Mouse (Mus musculus): ENCODE data around the gene Gm42517.
A peak's percentile ranks its signal among the peaks of the same experiment; 100 is the strongest.

Gm42517 gene

DNA sequence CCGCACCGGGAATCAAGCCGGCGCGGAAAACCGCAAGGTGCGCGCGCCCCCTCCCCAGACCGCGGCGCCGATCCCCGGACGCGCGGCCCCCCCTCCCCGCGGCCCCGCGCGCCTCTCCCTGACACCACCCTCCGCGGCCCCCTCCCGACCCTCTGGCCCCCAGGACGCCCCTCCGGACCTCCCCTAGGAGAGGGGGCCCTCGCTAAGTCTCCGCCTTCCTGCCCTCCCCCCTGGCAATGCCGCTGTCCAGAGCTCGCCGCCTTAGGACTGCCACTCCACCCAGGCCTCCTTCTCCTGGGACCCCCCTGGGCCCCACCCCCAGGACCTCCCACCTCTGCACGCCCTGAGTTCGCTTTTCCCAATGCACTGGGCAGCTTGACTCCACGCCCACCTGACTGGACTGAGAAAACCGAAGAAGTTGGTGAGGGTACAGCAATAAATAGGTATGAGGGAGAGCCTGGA lies at the start of gene Gm42517:
TSS of gene Gm42517 (minus strand) at position 52 of the 462 bp plus-strand sequence.
- no peak for DNase-seq (ENCODE audit: low read depth, low spot score)

- DNase-seq (ENCODE audit: low read depth, low spot score): no peak
Observed at GRCm38 (mm10) chr5:108414711-108415110, 47.0 kb upstream of the Gm42517 start.

- DNase-seq (ENCODE audit: low read depth, low spot score): no peak
Observed at GRCm38 (mm10) chr5:108406977-108407376, 39.3 kb upstream of the Gm42517 start.

- DNase-seq (ENCODE audit: low read depth, low spot score): no peak
Observed at GRCm38 (mm10) chr5:108405460-108405859, 37.7 kb upstream of the Gm42517 start.

- DNase-seq (ENCODE audit: low read depth, low spot score): no peak
Observed at GRCm38 (mm10) chr5:108403453-108403852, 35.7 kb upstream of the Gm42517 start.

DNA sequence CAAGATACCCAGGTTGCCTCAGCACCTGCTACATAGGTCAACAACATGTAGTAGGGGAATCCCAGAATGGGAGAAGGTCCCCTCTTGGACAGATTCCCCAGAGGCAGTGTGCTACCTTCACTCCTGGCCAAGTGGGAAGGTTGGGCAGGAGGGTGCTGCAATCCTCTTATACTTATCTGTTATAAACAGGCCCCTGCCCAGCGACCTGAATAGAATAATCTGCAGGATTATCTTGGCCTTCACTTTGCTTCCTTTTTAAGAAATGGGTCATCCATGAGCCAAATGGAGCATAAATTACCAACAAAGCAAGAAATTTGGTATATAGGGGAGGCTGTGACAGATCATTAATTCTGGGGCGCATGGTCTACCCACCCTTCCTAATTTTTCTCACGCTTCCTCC lies 22.0 kb upstream of the Gm42517 start:
- DNase-seq (ENCODE audit: low read depth, low spot score): no peak

DNA sequence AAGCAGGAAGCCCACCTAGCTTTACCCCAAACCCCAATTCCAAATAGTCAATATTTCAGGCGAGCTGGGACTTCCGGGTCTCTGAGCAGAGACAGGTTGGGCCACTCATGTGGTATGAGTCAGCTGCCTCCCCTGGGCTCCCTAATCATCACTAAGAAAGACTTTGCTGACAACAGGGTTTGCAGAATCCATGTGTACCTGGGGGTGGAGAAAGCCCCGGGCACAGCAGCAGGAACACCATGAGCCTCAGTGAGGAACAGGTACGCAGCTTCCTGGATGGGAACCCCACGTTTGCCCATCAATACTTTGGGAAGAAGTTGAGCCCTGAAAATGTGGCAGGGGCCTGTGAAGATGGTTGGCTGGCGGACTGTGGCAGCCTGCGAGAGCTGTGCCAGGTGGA lies 20.5 kb upstream of the Gm42517 start, which contains the start of gene Pde6b:
TSS of gene Pde6b (plus strand) at position 191 of the 400 bp plus-strand sequence.
- DNase-seq (ENCODE audit: low read depth, low spot score): no peak

GRCm38 (mm10) chr5:108386449-108386848 lies 18.7 kb upstream of the Gm42517 start:
- DNase-seq (ENCODE audit: low read depth, low spot score): no peak

DNA sequence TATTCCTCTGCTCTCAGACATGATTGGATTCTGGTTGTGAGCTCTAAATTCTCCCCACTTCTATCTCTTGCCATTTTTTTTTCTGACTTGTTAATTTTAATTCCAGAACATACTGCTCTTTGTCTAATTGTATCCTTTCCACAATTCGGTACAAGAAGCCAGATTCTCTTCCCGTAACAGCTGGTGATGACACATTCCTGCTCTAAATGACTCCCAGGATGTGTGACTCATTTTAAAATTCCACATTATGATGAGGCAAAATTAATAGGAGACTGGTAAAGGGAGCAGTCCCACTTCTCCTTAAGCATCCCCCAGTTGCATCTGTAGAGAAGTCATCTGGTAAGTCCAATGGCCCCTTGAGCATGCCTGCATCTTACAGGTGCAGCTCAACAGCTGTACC lies 17.9 kb upstream of the Gm42517 start:
- no peak for DNase-seq (ENCODE audit: low read depth, low spot score)

DNA sequence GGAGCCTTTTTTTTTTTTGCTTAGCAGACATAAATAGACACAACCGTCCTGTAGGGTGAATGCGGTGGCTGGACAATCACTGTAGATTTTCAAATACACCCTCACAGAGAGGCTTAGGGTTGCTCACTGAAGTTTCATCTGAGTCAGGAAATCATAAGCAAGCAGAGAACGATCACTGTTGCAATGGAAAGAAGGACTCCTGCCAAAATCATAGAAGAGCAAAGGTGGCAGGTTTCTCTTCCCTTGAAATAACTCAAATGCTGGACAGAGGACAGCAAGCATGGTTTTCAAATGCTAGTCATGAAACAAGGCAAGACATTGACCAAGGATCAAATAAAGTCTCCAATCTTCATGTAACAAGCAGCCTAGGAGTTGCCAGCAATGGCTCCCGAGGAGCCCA lies 10.6 kb upstream of the Gm42517 start:
- DNase-seq (ENCODE audit: low read depth, low spot score): no peak

GRCm38 (mm10) chr5:108376059-108376458 lies 8.3 kb upstream of the Gm42517 start:
- DNase-seq (ENCODE audit: low read depth, low spot score): no peak

- no peak for DNase-seq (ENCODE audit: low read depth, low spot score)
Observed at GRCm38 (mm10) chr5:108374079-108374478, 6.4 kb upstream of the Gm42517 start.

GRCm38 (mm10) chr5:108369964-108370363 lies 2.2 kb upstream of the Gm42517 start:
- peak; percentile 13 for DNase-seq (ENCODE audit: low read depth, low spot score)

DNA sequence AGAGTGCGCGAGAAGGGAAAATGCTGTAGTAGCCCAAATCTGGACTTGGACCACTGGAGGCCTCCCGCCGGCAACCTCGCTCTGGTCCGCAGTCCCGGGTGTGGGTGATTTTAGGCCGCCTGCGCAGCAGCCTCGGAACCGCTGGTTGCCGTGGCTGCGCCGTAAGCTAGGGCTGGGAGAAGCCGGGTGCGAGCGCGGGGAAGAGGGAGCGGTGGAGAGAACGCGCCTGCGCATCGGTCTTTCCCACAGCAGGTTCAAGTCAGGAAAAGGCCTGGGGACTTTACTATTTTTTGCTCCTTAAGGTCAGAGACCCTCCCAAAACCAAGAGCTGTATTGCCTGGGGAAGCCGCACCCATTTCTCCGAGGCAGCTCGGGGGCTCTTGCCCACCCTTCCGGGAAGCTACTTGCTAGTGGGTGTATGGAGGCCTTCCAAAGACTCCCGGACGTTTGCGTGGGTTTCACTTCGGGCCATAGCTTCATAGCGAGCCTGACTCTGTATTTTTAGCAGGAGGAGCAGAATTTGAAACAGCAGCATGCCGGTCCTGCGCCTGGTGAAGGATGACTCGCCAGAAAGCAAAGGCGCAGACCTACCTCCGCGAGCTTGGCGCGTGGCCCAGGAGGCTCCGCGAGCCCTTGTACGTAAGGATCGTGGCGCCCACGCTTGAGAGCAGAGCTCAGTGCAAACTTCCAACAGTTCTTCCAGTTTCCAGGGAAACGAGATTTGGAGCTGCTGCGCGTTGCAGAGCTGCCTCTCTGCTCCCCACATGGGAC lies 1.3 kb upstream of the Gm42517 start:
- peak; percentile 72 for DNase-seq (ENCODE audit: low read depth, low spot score)

DNA sequence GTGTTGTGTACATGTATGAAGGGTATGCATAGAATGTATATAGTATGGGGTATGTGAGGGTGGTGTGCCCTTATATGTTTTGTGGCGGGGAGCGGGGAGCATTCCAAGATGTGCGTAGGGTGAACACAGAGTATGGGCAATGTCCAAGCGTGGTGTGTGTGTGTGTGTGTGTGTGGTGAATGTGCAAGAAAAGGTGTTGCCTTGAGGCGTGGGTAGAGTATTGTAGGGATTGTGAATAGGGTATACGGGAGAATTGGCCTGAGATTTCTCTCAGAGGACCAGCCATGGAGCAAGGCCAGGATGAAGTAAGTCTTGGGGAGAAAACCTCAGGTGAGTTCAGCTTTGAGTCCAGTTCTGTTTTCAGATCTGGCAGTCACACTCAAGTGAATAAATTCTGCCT lies 724 bp upstream of the Gm42517 start:
- no peak for DNase-seq (ENCODE audit: low read depth, low spot score)

GRCm38 (mm10) chr5:108366984-108367841 lies 509 bp downstream of the Gm42517 start:
- DNase-seq (ENCODE audit: low read depth, low spot score): peak; percentile 75

DNA sequence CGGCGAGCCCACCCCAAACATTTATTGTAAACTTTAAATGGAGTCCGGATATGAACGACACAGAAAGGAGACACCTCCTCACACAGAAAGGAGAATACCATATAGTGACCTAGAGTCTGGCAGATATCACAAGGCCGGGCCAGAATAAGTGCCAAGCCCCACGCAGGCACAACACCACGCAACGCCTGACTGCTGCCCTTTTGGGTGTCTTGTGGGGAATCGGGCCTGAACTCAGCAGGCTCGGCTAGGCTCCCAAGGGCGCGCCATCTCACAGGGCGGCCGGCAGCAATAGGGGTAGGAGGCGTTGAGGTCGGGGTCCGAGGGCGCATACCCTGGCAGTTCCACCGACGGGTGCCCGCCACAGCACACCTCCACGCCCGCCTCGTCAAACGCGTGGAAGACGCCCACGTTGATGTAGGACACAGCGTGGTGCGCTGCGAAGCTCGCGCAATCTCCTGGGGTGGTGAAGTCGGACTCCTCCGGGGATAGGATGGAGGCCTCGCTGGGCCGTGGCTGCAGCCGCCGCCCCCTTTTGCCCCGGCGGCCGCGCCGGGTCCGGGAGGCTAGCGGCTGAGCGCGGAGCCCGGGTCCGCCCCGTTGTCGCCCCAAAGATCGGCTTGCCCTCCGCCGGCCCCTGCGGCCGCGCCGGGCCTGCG lies 1.3 kb downstream of the Gm42517 start:
- no peak for DNase-seq (ENCODE audit: low read depth, low spot score)

GRCm38 (mm10) chr5:108362330-108362729 lies 5.4 kb downstream of the Gm42517 start:
- DNase-seq (ENCODE audit: low read depth, low spot score): peak; percentile 65

DNA sequence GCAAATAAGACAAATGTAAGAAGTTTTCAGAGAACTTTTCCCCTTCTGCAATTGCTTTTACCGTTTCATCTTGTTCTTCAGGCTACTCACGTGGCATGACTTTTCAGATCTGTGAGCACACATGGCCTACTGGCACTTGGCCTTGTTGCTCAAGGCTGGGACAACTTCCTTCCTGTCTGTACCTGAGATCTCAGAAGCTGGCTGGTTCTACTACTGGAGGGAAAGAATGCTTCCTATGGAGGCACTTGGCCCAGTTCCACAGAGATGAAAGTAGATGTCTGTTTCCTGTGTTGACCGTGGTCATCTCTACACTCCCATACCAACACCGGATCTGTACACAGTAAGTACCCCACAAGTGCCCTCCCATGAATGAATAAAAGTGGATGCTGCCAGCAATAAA lies 7.5 kb downstream of the Gm42517 start:
- no peak for DNase-seq (ENCODE audit: low read depth, low spot score)

DNA sequence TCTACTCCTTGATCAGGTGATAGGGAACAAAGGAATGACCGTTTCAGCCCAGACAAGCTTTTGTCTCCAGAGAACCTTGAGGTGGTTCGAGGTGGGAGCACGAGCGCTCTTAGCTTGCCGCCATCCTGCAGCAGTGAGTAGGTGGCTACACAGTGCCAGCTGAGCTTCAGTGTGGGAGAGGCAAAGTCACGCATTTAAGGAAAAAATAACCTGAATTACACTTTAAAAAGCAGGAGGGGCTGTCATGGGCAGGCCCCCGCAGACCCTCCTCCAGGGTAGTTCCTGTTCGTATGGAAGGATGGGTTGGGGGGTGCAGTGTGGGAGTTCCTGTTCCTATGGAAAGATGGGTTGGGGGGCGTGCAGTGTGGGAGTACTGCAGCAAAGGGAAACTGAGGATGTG lies 8.2 kb downstream of the Gm42517 start:
- DNase-seq (ENCODE audit: low read depth, low spot score): no peak

- no peak for DNase-seq (ENCODE audit: low read depth, low spot score)
Observed at GRCm38 (mm10) chr5:108357862-108358261, 9.9 kb downstream of the Gm42517 start.

GRCm38 (mm10) chr5:108354056-108354455 lies 13.7 kb downstream of the Gm42517 start:
- DNase-seq (ENCODE audit: low read depth, low spot score): no peak
